Mouse (Mus musculus) embryonic fibroblast, embryonic 13.5 days (primary cell): ENCODE results near the gene Emid1.

Experiments used
- CTCF ChIP-seq: IDR thresholded peaks from 2 replicates; pipeline ENCODE4 v1.5.1; 2011; ENCODE audit warnings: mild to moderate bottlenecking, control low read depth, low read length, moderate library complexity, borderline replicate concordance; ENCODE audit not compliant: insufficient read depth
- POLR2A ChIP-seq: IDR thresholded peaks from 2 replicates; pipeline ENCODE4 v1.6.1; 2011; ENCODE audit warnings: low read depth, mild to moderate bottlenecking, control low read depth, low read length, moderate library complexity

DNA sequence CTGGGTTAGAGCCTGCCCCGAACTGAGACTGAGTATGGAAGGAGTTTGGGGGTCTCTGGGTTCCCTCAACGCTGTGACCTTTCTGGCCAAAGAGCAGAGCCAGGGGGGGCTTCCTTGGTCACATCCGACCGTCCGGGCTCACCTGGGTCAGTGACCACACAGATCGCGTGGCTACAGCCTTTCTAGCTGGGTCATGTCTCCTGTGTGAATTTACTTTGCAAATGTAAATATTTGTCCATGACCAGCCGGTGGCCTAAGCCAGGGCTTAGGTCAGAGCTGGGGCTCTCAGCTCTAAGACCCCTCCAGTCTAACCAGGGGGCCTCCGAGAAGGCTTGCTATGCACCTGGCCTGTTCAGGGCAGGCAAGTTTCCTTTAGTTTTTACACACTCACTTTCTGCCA is 12.7 kb downstream of the Emid1 start:
- no peak for TF ChIP-seq POLR2A
- TF ChIP-seq CTCF = no peak
